Mouse (Mus musculus) olfactory bulb, adult 2 months (tissue): Measurements from ENCODE around the gene Cblc.

Experiments
- CTCF ChIP-seq: fragments of 200-500 bp; IDR thresholded peaks from 2 replicates; pipeline ENCODE4 v1.5.1; 2012; ENCODE audit warnings: low read depth, mild to moderate bottlenecking, low read length, moderate library complexity; ENCODE audit not compliant: insufficient read depth
- POLR2A ChIP-seq: fragments of 200-500 bp; IDR thresholded peaks from 2 replicates; pipeline ENCODE4 v1.6.1; 2012; ENCODE audit warnings: mild to moderate bottlenecking, low read depth, low read length, moderate library complexity; ENCODE audit not compliant: insufficient read depth

DNA sequence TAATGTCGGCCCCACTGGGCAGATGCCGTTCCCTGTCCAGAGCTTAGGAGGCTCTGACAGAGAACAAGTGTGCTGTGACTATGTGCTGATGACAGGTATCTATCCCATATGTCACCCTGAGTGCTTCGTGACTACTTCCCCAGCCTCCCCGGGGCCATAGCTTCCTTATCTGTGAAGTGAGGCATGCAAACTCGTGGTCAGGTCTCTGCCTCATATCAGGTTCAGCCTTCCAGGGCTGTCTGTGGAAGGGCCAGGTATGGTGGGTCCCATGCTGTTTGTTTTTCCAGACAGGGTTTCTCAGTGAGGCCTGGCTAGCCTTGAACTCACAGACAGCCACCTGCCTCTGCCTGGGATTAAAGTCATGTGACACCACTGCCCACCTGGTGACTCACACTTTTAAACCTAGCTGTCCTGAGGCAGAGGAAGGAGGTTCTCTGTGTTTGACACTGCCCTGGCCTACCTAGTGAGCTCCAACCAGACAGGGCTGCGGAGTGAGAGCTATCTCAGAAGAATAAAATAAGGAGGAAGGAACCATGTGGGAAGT, 17.0 kb upstream of the Cblc start:
- no peak for TF ChIP-seq CTCF
- no peak for TF ChIP-seq POLR2A
